Mouse (Mus musculus): Measurements from ENCODE around the gene Gfra1. TPM values are rescaled to one million over a fixed set of nuclear protein-coding genes. Genes with fewer than 3 reads are reported as not detected.

Gfra1 gene
- polyA plus RNA-seq, 1 experiment from 2014 or later = 6.0 TPM

- Histone ChIP-seq H3K9me3 (no peaks in the 10 kb centered on the region), H3K4me3 (peak overlapping the region; percentile 68), H3K4me1 (peaks cover 44% of the 10 kb centered on the region), H3K36me3 (no peaks in the 10 kb centered on the region), H3K27ac (peak overlapping the region; percentile 57; the same call in 1 of the 2 replicates), H3K27me3 (ENCODE audit: insufficient read depth, poor library complexity, severe bottlenecking) (peaks cover 83% of the 10 kb centered on the region)
- no peak for DNase-seq (ENCODE audit: low spot score)
- 1% methylated on average over 21 of the region's 21 CpGs for WGBS
Observed at GRCm38 (mm10) chr19:58455061-58455495, 631 bp downstream of the Gfra1 start.

DNA sequence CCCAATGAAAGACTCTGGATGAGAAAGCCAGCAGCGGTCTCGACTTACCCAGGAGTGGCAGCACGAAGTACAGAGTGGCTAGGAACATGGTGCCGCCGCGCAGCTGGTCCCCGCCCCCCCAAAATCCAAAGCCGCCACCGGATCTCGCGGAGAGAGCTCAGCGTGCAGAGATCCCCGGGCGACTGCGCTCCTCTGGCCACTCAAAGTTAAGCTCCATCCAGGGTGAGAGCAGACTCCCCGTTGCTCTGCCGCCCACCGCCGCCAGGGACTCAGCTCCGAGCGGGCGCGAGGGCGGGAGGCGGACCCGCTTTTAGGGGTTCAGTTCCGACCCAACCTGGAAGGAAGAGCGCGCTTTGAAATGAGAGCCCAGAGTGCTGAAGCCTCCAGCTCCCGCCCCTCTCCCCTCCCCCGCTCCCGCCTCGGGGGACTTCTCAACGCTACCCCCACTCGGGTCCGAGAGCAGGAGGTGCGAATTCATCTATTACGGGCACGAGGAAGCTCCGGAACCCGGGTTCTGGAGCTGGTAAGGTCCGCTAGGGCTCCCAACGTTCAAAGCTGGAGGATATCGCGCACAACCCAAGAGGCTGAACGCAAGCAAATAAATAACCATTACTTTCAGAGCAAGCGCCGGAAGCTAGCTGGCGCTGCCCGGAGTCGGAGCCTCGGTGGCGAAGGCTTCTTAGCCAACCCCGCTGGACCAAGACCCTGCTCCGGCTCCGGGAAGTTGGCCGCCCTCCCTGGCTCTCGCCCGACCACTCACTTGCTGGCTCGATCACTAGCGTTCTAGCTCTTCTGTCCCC is 1.2 kb downstream of the Gfra1 start:
- DNase-seq (ENCODE audit: low spot score) = peak; percentile 85
- peaks cover 86% of the 10 kb centered on the region for H3K27me3 ChIP-seq (ENCODE audit: insufficient read depth, poor library complexity, severe bottlenecking)
- H3K36me3 ChIP-seq = no peaks in the 10 kb centered on the region
- peaks cover 44% of the 10 kb centered on the region for H3K4me1 ChIP-seq
- H3K4me3 ChIP-seq = peak overlapping the region; percentile 68
- no peaks in the 10 kb centered on the region for H3K9me3 ChIP-seq
- H3K27ac ChIP-seq = peak overlapping the region; percentile 57; the same call in 1 of the 2 replicates
- WGBS = under 1% methylated on average over 60 of the region's 61 CpGs

GRCm38 (mm10) chr19:58453581-58453980 is 2.1 kb downstream of the Gfra1 start:
- Histone ChIP-seq H3K4me3 (peak overlapping the region; percentile 68), H3K27me3 (ENCODE audit: insufficient read depth, poor library complexity, severe bottlenecking) (peaks cover 80% of the 10 kb centered on the region), H3K27ac (0 out of 2 replicates have a peak overlapping the region, but pooled peaks have one; percentile 19), H3K36me3 (no peaks in the 10 kb centered on the region), H3K9me3 (no peaks in the 10 kb centered on the region), H3K4me1 (peaks cover 44% of the 10 kb centered on the region)
- DNase-seq (ENCODE audit: low spot score) = peak; percentile 74
- 2% methylated on average over 22 of the region's 22 CpGs for WGBS

- H3K4me3 ChIP-seq = peak overlapping the region; percentile 68
- H3K4me1 ChIP-seq = peaks cover 44% of the 10 kb centered on the region
- WGBS = 4% methylated on average over 20 of the region's 20 CpGs
- peaks cover 74% of the 10 kb centered on the region for H3K27me3 ChIP-seq (ENCODE audit: insufficient read depth, poor library complexity, severe bottlenecking)
- DNase-seq (ENCODE audit: low spot score) = no peak
- no peaks in the 10 kb centered on the region for H3K9me3 ChIP-seq
- no peak overlapping the region for H3K27ac ChIP-seq
- H3K36me3 ChIP-seq = no peaks in the 10 kb centered on the region
Observed at GRCm38 (mm10) chr19:58452941-58453551, 2.7 kb downstream of the Gfra1 start.

GRCm38 (mm10) chr19:58452178-58452819 is 3.4 kb downstream of the Gfra1 start:
- Histone ChIP-seq H3K27ac (no peak overlapping the region), H3K4me3 (0 out of 2 replicates have a peak overlapping the region, but pooled peaks have one; percentile 68), H3K27me3 (ENCODE audit: insufficient read depth, poor library complexity, severe bottlenecking) (peaks cover 72% of the 10 kb centered on the region), H3K9me3 (no peaks in the 10 kb centered on the region), H3K36me3 (no peaks in the 10 kb centered on the region), H3K4me1 (peaks cover 44% of the 10 kb centered on the region)
- WGBS = 45% methylated on average over 8 of the region's 8 CpGs
- no peak for DNase-seq (ENCODE audit: low spot score)

DNA sequence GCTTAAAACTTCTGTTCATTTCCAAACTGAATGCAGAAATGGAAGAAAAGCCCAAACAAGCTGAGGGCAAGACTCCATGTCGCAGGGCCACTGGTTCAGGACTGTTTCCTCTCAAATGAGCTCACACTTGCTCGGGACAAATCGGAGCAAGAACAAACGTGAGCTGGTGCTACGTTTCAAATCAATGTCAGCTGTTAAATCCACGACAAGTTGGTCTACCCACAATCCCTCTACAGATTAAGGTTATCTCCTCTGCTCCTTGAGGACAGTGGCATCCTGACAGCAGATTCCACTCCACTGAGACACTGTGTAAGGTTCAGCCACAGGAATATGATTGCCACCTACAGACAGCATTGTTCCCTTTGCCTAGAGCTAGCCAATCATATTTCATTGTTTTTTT is 4.4 kb downstream of the Gfra1 start:
- H3K27ac ChIP-seq = no peak overlapping the region
- H3K9me3 ChIP-seq = no peaks in the 10 kb centered on the region
- H3K4me1 ChIP-seq = peaks cover 39% of the 10 kb centered on the region
- no peaks in the 10 kb centered on the region for H3K36me3 ChIP-seq
- no peak for DNase-seq (ENCODE audit: low spot score)
- peaks cover 66% of the 10 kb centered on the region for H3K27me3 ChIP-seq (ENCODE audit: insufficient read depth, poor library complexity, severe bottlenecking)
- 55% methylated on average over 6 of the region's 6 CpGs for WGBS
- H3K4me3 ChIP-seq = no peak overlapping the region

GRCm38 (mm10) chr19:58450716-58451115 is 5.0 kb downstream of the Gfra1 start:
- H3K4me1 ChIP-seq = peaks cover 33% of the 10 kb centered on the region
- H3K9me3 ChIP-seq = no peaks in the 10 kb centered on the region
- peaks cover 60% of the 10 kb centered on the region for H3K27me3 ChIP-seq (ENCODE audit: insufficient read depth, poor library complexity, severe bottlenecking)
- DNase-seq (ENCODE audit: low spot score) = no peak
- no peak overlapping the region for H3K27ac ChIP-seq
- no peaks in the 10 kb centered on the region for H3K36me3 ChIP-seq
- WGBS = 66% methylated on average over 5 of the region's 5 CpGs
- no peak overlapping the region for H3K4me3 ChIP-seq

DNA sequence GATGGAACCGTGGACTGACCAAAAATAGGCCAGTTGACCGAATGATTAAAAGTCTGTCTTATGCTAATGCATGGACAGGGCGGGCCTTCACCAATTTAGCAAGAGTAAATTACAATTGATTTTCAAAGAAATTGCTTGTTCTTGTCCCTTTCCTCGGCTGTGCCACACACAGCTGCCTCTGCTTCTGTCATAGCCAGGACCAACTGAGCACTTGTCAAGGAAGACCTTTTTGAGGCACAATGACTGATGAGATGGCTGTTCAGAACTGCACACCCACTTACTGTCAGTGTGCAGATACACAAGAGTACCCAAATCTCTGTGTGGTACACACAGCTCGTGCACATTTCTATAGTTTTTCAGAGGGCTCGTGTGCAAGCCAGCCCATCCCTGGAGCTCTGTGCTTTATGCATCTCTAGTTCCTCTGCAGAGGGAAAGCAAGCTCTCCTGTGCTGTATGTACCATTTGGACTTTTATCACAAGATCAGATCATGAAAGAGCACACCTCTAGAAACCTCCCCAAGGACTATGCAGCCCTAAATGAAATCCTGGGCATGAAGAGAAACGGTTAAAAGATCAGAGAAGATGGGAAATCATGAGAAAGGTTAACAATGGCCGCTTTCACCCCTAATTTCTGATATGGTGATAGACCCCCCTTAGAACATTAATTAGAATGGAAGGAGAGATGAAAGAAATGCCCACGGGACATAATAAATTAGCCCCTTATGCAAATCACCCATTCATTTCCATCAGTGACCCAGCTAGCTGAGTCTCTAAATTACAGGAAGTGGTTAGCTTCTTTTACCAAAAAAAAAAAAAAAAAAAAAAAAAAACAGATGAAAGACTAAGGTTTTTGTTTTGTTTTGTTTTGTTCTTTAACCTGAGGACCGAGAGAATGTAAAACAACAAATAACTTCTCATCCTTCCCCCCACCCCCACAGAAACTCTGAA is 12.7 kb downstream of the Gfra1 start:
- Histone ChIP-seq H3K4me1 (no peaks in the 10 kb centered on the region), H3K27me3 (ENCODE audit: insufficient read depth, poor library complexity, severe bottlenecking) (peaks cover 9% of the 10 kb centered on the region; the same call in 1 of the 2 replicates), H3K4me3 (no peak overlapping the region), H3K9me3 (no peaks in the 10 kb centered on the region), H3K27ac (no peak overlapping the region), H3K36me3 (no peaks in the 10 kb centered on the region)
- WGBS = 77% methylated on average over 10 of the region's 10 CpGs
- DNase-seq (ENCODE audit: low spot score) = no peak

GRCm38 (mm10) chr19:58441785-58442184 is 13.9 kb downstream of the Gfra1 start:
- Histone ChIP-seq H3K9me3 (no peaks in the 10 kb centered on the region), H3K27me3 (ENCODE audit: insufficient read depth, poor library complexity, severe bottlenecking) (0 out of 2 replicates have a peak, but pooled peaks cover 3% of the 10 kb centered on the region), H3K36me3 (no peaks in the 10 kb centered on the region), H3K4me3 (no peak overlapping the region), H3K4me1 (peaks cover 7% of the 10 kb centered on the region), H3K27ac (no peak overlapping the region)
- WGBS = 61% methylated on average over 7 of the region's 7 CpGs
- no peak for DNase-seq (ENCODE audit: low spot score)

- WGBS = 89% methylated on average over 7 of the region's 7 CpGs
- H3K9me3 ChIP-seq = no peaks in the 10 kb centered on the region
- H3K4me3 ChIP-seq = no peak overlapping the region
Observed at GRCm38 (mm10) chr19:58441246-58441645, 14.5 kb downstream of the Gfra1 start.

GRCm38 (mm10) chr19:58438762-58439161 is 16.9 kb downstream of the Gfra1 start:
- no peak overlapping the region for H3K27ac ChIP-seq
- H3K9me3 ChIP-seq = no peaks in the 10 kb centered on the region
- H3K27me3 ChIP-seq (ENCODE audit: insufficient read depth, poor library complexity, severe bottlenecking) = no peaks in the 10 kb centered on the region
- WGBS = 76% methylated on average over 4 of the region's 4 CpGs
- no peak for DNase-seq (ENCODE audit: low spot score)
- peaks cover 7% of the 10 kb centered on the region for H3K4me1 ChIP-seq
- H3K36me3 ChIP-seq = no peaks in the 10 kb centered on the region
- H3K4me3 ChIP-seq = no peak overlapping the region

More at GRCm38 (mm10) chr19:58441246-58441645, 14.5 kb downstream of the Gfra1 start:
- DNase-seq (ENCODE audit: low spot score) = no peak
- Histone ChIP-seq H3K27me3 (ENCODE audit: insufficient read depth, poor library complexity, severe bottlenecking) (0 out of 2 replicates have a peak, but pooled peaks cover 3% of the 10 kb centered on the region), H3K36me3 (no peaks in the 10 kb centered on the region), H3K4me1 (peaks cover 7% of the 10 kb centered on the region), H3K27ac (no peak overlapping the region)

DNA sequence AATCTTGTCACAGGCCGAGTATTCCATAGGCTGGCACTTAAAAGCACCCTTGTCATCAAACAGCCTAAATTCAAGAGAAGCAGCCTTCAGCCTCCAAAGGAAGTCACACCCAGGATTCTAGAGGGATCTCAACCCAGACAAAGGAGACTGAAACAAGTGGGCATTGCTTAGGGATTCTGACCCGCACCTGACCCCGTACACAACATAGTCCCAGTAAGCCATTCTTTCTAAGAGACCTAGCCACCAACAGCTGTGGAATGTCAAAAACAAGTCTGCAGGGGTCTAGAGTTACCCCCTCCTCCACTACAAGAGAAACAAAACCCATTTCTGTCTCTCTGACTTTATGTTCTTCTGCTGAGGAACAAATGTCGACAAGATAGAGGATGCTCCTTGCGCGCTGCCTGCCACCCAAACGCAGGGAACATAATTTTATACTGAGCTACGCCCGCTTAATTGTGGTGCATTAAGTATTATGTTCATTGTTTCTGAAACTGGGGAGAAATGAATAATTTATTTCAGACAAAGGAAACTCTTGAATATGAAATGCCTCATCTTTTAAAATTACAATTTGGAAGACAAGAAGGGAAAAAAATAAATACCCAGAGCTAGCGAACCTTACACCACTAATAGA is 18.2 kb downstream of the Gfra1 start:
- H3K4me1 ChIP-seq = peaks cover 7% of the 10 kb centered on the region
- H3K27ac ChIP-seq = peak overlapping the region; percentile 19; the same call in 1 of the 2 replicates
- H3K9me3 ChIP-seq = no peaks in the 10 kb centered on the region
- H3K36me3 ChIP-seq = no peaks in the 10 kb centered on the region
- no peak for DNase-seq (ENCODE audit: low spot score)
- H3K27me3 ChIP-seq (ENCODE audit: insufficient read depth, poor library complexity, severe bottlenecking) = no peaks in the 10 kb centered on the region
- no peak overlapping the region for H3K4me3 ChIP-seq
- 72% methylated on average over 10 of the region's 10 CpGs for WGBS

Data from heart, embryonic 10.5 days (tissue).